Mouse (Mus musculus) small intestine, adult 2 months (tissue): ENCODE data around the gene Comtd1.

Experiments used
- CTCF ChIP-seq: fragments of 200-500 bp; IDR thresholded peaks from 2 replicates; pipeline ENCODE4 v1.5.1; 2012; ENCODE audit warnings: low read depth, mild to moderate bottlenecking, control low read depth, inconsistent platforms, low read length, moderate library complexity, mixed read lengths; ENCODE audit not compliant: insufficient replicate concordance, insufficient read length; ENCODE audit errors: extremely low read depth
- POLR2A ChIP-seq: fragments of 200-500 bp; IDR thresholded peaks from 2 replicates; pipeline ENCODE4 v1.6.1; 2012; ENCODE audit warnings: low read depth, mild to moderate bottlenecking, control low read depth, inconsistent platforms, low read length, moderate library complexity

DNA sequence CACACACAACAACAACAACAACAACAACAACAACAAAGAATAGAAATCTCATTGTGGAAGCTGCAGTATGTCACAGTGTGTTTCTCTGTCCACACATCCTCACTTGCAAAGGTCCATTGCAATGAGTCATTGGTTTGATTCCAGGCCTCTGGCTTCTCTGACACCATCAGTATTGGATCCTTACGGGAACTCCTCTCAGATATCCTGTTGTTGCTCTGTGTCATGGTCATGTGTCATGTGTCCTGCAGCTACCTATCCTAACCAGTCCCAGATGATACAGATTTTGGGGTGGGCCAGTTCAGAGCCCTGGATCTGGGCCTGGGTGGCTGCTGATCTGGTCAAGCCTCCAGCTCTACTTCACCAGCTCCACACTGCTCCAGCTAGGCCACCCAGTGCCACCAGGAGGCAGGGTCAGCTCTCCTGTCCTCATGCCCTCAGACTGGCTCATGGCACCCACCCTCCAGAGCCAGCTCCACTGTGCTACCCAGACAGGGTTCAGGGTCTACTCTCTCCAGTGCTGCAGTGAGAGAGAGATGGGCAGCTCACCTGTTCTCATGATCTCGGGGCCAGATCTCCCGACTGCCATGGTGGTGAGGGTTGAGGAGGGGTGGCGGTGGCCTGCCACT lies 27.8 kb downstream of the Comtd1 start:
- TF ChIP-seq POLR2A, result no peak
- TF ChIP-seq CTCF, result peak; percentile 23; the same call in 1 of the 2 replicates
